Mouse (Mus musculus): ENCODE measurements at regions not wholly inside any gene's neighbourhood (a gene's known extent, or its start where the extent isn't known, plus 50 kb on each side); places are given as distances from the start of the nearest gene placed in this dataset.

DNA sequence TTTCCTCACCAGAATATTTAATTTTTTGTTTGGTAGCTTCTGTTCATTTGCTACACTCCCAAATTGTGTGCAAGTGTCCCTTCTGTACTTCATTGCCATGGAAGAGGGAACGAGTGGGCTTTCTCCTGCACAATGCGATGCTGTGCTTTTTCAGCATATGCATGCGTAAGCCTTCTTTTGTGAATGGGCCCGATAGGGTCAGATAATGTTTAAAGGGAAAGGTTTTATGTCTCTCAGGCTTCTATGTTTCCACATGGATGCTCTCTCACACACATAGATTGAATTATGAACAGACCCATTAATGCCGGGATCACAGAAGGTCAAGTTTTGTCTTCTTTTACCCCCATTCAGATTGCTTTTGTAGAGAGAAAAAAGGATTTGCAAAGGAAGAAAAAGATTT, 158.5 kb upstream of the Dnajc24 start:
- ATAC-seq (replicated peaks; ENCODE audit: low FRiP score, low TSS enrichment, low read depth) (no peak), DNase-seq (ENCODE audit: low spot score) (no peak)
- Histone ChIP-seq H3K4me2 (ENCODE audit: low read length) (no peak overlapping the region), H3K4me1 (replicated peaks; ENCODE audit: control insufficient read depth, insufficient read depth, low read length) (no peaks in the 10 kb centered on the region), H3K4me3 (ENCODE audit: low read depth, low read length) (no peak overlapping the region), H3K27me3 (replicated peaks; ENCODE audit: control insufficient read depth, insufficient read depth, low read length) (no peaks in the 10 kb centered on the region), H3K36me3 (ENCODE audit: control insufficient read depth, insufficient read depth, low read length) (no peaks in the 10 kb centered on the region), H3K9me3 (ENCODE audit: control insufficient read depth, low read length) (no peaks in the 10 kb centered on the region), H3K27ac (ENCODE audit: low read depth) (no peak overlapping the region), H3K9ac (ENCODE audit: low read length) (no peak overlapping the region)
- 88% methylated on average over 5 of the region's 5 CpGs for WGBS

DNA sequence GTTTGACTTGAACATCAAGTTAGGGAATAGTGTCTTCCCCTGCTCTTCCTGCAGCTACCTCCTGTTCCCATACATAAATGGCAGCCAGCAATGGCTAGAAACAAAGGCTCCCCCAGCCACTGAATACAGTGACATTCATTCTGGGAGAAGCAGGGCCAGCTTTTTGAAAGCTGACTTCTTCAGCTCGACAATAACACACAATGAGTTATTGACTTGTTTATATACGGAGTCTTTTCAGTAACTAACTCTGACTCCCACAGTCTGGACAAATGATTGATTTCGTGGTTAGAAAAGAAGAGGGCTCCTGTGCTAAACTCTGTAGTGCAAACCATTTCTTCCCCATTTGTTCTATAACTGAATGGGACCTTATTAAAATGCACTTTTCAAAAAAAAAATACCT, 146.4 kb upstream of the Dnajc24 start:
- WGBS = 34% methylated on average over 3 of the region's 3 CpGs
- ATAC-seq (replicated peaks; ENCODE audit: low FRiP score, low TSS enrichment, low read depth) = no peak

DNA sequence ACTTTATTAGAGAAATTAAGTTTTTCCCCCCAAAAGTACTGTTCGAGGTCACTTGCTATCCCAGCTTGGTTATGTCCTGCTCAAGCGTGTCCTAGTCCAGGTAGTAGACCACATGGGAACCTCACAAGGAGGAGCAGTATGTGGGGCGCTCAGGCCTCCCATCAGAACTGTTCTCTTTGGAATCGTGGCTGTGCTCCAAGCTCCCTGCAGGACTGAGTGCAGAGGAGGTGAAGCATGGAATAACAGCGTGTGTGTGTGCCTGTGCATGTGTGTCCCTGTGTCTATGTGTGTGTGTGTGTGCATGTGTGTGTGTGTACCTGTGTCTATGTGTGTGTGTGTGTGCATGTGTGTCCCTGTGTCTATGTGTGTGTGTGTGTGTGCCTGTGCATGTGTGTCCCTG, 137.6 kb upstream of the Dnajc24 start:
- no peak overlapping the region for H3K4me2 ChIP-seq (ENCODE audit: low read length)
- WGBS = 98% methylated on average over 5 of the region's 5 CpGs
- H3K4me3 ChIP-seq (ENCODE audit: low read depth, low read length) = no peak overlapping the region
- no peak for ATAC-seq (replicated peaks; ENCODE audit: low FRiP score, low TSS enrichment, low read depth)
- no peak overlapping the region for H3K27ac ChIP-seq (ENCODE audit: low read depth)
- H3K9me3 ChIP-seq (ENCODE audit: control insufficient read depth, low read length) = no peaks in the 10 kb centered on the region
- no peaks in the 10 kb centered on the region for H3K36me3 ChIP-seq (ENCODE audit: control insufficient read depth, insufficient read depth, low read length)
- H3K27me3 ChIP-seq (replicated peaks; ENCODE audit: control insufficient read depth, insufficient read depth, low read length) = no peaks in the 10 kb centered on the region
- no peak for DNase-seq (ENCODE audit: low spot score)
- H3K4me1 ChIP-seq (replicated peaks; ENCODE audit: control insufficient read depth, insufficient read depth, low read length) = no peaks in the 10 kb centered on the region
- H3K9ac ChIP-seq (ENCODE audit: low read length) = no peak overlapping the region

More for the DNA sequence above, 146.4 kb upstream of the Dnajc24 start:
- Histone ChIP-seq H3K9ac (ENCODE audit: low read length) (no peak overlapping the region), H3K9me3 (ENCODE audit: control insufficient read depth, low read length) (no peaks in the 10 kb centered on the region), H3K4me1 (replicated peaks; ENCODE audit: control insufficient read depth, insufficient read depth, low read length) (no peaks in the 10 kb centered on the region), H3K36me3 (ENCODE audit: control insufficient read depth, insufficient read depth, low read length) (no peaks in the 10 kb centered on the region), H3K4me2 (ENCODE audit: low read length) (no peak overlapping the region), H3K27me3 (replicated peaks; ENCODE audit: control insufficient read depth, insufficient read depth, low read length) (no peaks in the 10 kb centered on the region), H3K4me3 (ENCODE audit: low read depth, low read length) (no peak overlapping the region), H3K27ac (ENCODE audit: low read depth) (no peak overlapping the region)
- no peak for DNase-seq (ENCODE audit: low spot score)

DNA sequence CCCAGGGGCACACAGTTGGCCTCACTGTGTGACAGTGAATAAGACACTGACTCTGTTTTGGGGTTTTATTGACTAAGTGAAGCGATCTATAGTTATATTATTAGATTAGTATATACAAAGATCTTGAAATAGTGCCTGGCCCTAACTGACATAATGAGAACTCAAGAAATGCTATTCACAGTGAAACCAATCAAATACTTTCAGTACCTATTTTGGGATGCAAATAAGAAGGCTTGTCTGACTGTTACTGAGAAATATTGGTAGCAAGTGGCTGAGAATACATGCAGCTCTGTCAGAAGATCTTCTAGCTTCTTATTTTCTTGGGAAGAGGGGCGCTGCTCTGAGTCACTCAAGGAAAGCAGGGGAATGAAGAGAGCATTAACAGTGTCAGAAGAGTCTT, 97.7 kb upstream of the Dnajc24 start:
- Histone ChIP-seq H3K4me3 (ENCODE audit: low read depth, low read length) (no peak overlapping the region), H3K36me3 (ENCODE audit: control insufficient read depth, insufficient read depth, low read length) (no peaks in the 10 kb centered on the region), H3K4me1 (replicated peaks; ENCODE audit: control insufficient read depth, insufficient read depth, low read length) (no peaks in the 10 kb centered on the region), H3K27ac (ENCODE audit: low read depth) (no peak overlapping the region), H3K27me3 (replicated peaks; ENCODE audit: control insufficient read depth, insufficient read depth, low read length) (no peaks in the 10 kb centered on the region), H3K9ac (ENCODE audit: low read length) (no peak overlapping the region), H3K4me2 (ENCODE audit: low read length) (no peak overlapping the region), H3K9me3 (ENCODE audit: control insufficient read depth, low read length) (no peaks in the 10 kb centered on the region)
- ATAC-seq (replicated peaks; ENCODE audit: low FRiP score, low TSS enrichment, low read depth) (no peak), DNase-seq (ENCODE audit: low spot score) (no peak)
- 85% methylated on average over 2 of the region's 2 CpGs for WGBS

DNA sequence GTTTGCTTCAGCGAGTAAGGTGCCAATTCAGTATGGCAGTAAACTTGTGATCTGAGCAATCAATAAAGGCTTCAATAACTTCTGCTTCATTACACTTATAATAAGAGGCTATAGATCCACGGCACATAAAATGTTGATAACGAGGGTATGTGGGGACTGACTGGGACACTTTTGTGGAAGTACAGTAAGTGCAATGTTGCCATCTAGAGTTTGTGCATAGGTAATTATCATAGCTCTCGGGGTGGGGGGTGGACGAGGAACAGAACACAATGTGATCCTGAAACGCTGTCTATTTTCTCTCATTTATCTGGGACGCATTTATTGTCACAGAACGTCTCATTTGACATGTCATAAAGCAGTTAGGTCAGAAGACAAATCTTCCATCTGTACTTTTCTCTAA, 82.8 kb upstream of the Dnajc24 start:
- Histone ChIP-seq H3K27me3 (replicated peaks; ENCODE audit: control insufficient read depth, insufficient read depth, low read length) (no peaks in the 10 kb centered on the region), H3K36me3 (ENCODE audit: control insufficient read depth, insufficient read depth, low read length) (no peaks in the 10 kb centered on the region), H3K4me1 (replicated peaks; ENCODE audit: control insufficient read depth, insufficient read depth, low read length) (no peaks in the 10 kb centered on the region), H3K27ac (ENCODE audit: low read depth) (no peak overlapping the region), H3K9me3 (ENCODE audit: control insufficient read depth, low read length) (no peaks in the 10 kb centered on the region), H3K4me3 (ENCODE audit: low read depth, low read length) (no peak overlapping the region), H3K9ac (ENCODE audit: low read length) (no peak overlapping the region), H3K4me2 (ENCODE audit: low read length) (no peak overlapping the region)
- DNase-seq (ENCODE audit: low spot score) (no peak), ATAC-seq (replicated peaks; ENCODE audit: low FRiP score, low TSS enrichment, low read depth) (no peak)
- WGBS = 64% methylated on average over 8 of the region's 8 CpGs

DNA sequence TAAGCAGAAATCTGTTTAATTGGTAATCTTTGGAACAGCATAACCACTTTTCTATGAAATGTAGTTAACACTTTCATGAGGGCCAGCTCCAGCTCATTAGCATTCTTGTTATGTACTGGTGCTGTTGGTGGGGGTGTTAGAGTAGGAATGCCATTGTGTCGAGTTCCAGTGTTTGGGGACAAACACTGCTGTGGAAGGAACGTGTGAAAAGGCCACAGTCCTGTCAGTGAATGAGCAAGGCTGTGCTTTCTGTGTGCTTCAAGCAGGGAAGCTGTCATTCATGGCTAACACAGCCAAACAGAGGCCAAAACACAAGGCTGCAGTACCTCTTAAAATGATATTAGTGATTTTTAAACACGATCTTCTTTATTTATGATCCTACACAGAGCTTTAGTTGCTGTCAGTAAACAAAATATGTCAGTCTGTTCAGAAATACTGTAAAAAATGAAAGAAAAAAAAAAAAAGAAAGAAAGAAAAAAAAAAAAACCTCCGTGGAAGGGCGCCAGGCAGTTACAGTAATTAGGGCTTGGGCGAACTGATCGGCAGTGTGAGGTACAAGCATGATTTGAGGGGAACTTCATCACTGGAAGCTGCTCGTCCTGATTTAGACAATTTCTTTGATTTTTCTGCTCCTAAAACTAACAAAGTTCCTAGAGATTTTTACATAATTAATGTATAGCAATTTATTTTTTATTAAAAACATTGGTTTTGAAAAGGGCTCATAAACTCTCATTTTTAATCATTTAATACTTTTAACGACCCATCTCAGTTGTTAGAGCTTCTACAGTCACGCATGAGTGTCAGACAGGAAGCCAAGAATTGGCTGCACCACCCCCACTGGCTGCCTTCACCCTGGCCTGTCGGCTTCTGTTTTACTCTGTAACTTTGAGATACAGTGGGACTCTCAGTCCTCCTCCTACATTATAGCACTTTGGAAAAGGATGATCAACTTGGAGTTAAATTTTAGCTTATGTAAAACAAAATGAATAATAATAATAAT, 80.8 kb upstream of the Dnajc24 start:
- no peak overlapping the region for H3K27ac ChIP-seq (ENCODE audit: low read depth)
- no peak overlapping the region for H3K9ac ChIP-seq (ENCODE audit: low read length)
- no peak for ATAC-seq (replicated peaks; ENCODE audit: low FRiP score, low TSS enrichment, low read depth)
- H3K27me3 ChIP-seq (replicated peaks; ENCODE audit: control insufficient read depth, insufficient read depth, low read length) = no peaks in the 10 kb centered on the region
- H3K36me3 ChIP-seq (ENCODE audit: control insufficient read depth, insufficient read depth, low read length) = no peaks in the 10 kb centered on the region
- no peaks in the 10 kb centered on the region for H3K4me1 ChIP-seq (replicated peaks; ENCODE audit: control insufficient read depth, insufficient read depth, low read length)
- WGBS = 47% methylated on average over 11 of the region's 11 CpGs
- no peak overlapping the region for H3K4me3 ChIP-seq (ENCODE audit: low read depth, low read length)
- DNase-seq (ENCODE audit: low spot score) = no peak
- no peak overlapping the region for H3K4me2 ChIP-seq (ENCODE audit: low read length)
- no peaks in the 10 kb centered on the region for H3K9me3 ChIP-seq (ENCODE audit: control insufficient read depth, low read length)

DNA sequence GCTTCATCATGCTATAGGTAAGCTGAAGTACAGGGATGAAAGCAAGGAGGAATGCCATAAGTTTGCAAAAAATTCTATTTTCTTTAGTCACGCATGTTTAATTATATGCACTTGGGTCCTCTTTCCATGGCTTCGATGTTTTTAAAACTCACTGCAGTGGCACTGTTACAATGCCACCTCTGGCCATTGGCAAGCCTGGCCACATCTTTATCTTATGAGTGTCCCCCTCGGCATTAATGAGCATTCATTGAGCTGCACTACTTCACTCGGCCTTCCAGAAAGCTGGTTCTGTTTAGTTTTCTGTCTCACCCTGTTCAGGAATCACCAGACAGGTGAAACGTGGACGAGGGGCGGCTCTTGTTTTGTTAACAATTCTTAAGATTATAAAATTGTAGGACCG, 79.7 kb upstream of the Dnajc24 start:
- 68% methylated on average over 8 of the region's 8 CpGs for WGBS
- no peak for ATAC-seq (replicated peaks; ENCODE audit: low FRiP score, low TSS enrichment, low read depth)

DNA sequence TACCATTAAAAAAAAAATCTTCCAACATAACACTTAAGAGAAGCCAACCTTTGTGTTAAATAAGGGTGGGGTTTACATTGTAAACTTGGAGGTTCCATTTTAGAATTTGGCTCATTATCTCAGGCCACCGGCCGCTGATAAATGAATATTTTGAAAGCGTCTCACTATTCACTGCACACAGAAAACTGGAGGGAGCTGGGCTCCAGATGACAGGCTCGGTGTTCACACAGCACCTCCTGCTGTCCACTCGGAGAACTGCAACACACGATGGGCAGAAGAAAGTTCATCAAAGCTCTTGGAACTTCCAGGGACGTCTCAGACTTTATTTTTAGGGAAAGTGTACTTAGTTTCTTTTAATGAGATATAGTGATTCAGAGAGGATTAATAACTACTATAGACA, 78.6 kb upstream of the Dnajc24 start:
- Histone ChIP-seq H3K4me3 (ENCODE audit: low read depth, low read length) (no peak overlapping the region), H3K4me1 (replicated peaks; ENCODE audit: control insufficient read depth, insufficient read depth, low read length) (no peaks in the 10 kb centered on the region)
- ATAC-seq (replicated peaks; ENCODE audit: low FRiP score, low TSS enrichment, low read depth) = no peak

More for the DNA sequence above, 79.7 kb upstream of the Dnajc24 start:
- no peaks in the 10 kb centered on the region for H3K27me3 ChIP-seq (replicated peaks; ENCODE audit: control insufficient read depth, insufficient read depth, low read length)
- no peaks in the 10 kb centered on the region for H3K36me3 ChIP-seq (ENCODE audit: control insufficient read depth, insufficient read depth, low read length)
- H3K27ac ChIP-seq (ENCODE audit: low read depth) = no peak overlapping the region
- H3K4me2 ChIP-seq (ENCODE audit: low read length) = no peak overlapping the region
- H3K9ac ChIP-seq (ENCODE audit: low read length) = no peak overlapping the region
- H3K4me3 ChIP-seq (ENCODE audit: low read depth, low read length) = no peak overlapping the region
- H3K9me3 ChIP-seq (ENCODE audit: control insufficient read depth, low read length) = no peaks in the 10 kb centered on the region
- H3K4me1 ChIP-seq (replicated peaks; ENCODE audit: control insufficient read depth, insufficient read depth, low read length) = no peaks in the 10 kb centered on the region
- DNase-seq (ENCODE audit: low spot score) = no peak

DNA sequence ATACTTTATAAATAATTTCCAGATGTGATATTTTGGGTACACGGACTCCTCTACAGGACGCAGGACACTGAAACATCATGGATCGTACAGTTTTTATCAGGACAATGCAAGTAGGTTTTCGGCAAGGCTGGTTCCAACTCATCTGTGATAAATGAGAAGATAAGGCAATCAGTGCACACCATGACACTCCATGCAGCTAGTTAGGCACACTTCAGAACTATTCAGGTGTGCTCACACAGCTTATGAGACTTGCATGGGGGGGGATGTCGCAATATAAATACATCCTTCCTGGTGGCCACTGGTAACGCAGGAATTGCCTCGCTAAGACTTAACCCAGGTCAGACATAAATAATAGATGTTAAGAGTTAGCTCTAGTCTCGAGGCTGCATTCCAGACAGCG, 77.3 kb upstream of the Dnajc24 start:
- Histone ChIP-seq H3K4me1 (replicated peaks; ENCODE audit: control insufficient read depth, insufficient read depth, low read length) (no peaks in the 10 kb centered on the region), H3K4me2 (ENCODE audit: low read length) (no peak overlapping the region), H3K9me3 (ENCODE audit: control insufficient read depth, low read length) (no peaks in the 10 kb centered on the region), H3K27ac (ENCODE audit: low read depth) (no peak overlapping the region), H3K9ac (ENCODE audit: low read length) (no peak overlapping the region), H3K27me3 (replicated peaks; ENCODE audit: control insufficient read depth, insufficient read depth, low read length) (no peaks in the 10 kb centered on the region), H3K36me3 (ENCODE audit: control insufficient read depth, insufficient read depth, low read length) (no peaks in the 10 kb centered on the region), H3K4me3 (ENCODE audit: low read depth, low read length) (no peak overlapping the region)
- no peak for DNase-seq (ENCODE audit: low spot score)
- ATAC-seq (replicated peaks; ENCODE audit: low FRiP score, low TSS enrichment, low read depth) = no peak
- 56% methylated on average over 9 of the region's 9 CpGs for WGBS

More for the DNA sequence above, 78.6 kb upstream of the Dnajc24 start:
- H3K27ac ChIP-seq (ENCODE audit: low read depth) = no peak overlapping the region
- 4% methylated on average over 7 of the region's 7 CpGs for WGBS
- H3K9ac ChIP-seq (ENCODE audit: low read length) = no peak overlapping the region
- no peaks in the 10 kb centered on the region for H3K27me3 ChIP-seq (replicated peaks; ENCODE audit: control insufficient read depth, insufficient read depth, low read length)
- no peak overlapping the region for H3K4me2 ChIP-seq (ENCODE audit: low read length)
- DNase-seq (ENCODE audit: low spot score) = peak; percentile 84
- no peaks in the 10 kb centered on the region for H3K36me3 ChIP-seq (ENCODE audit: control insufficient read depth, insufficient read depth, low read length)
- no peaks in the 10 kb centered on the region for H3K9me3 ChIP-seq (ENCODE audit: control insufficient read depth, low read length)

Data from intestine, embryonic 14.5 days (tissue).